Mouse (Mus musculus) hindbrain, embryonic 12.5 days (tissue): ENCODE measurements at regions not wholly inside any gene's neighbourhood (a gene's known extent, or its start where the extent isn't known, plus 50 kb on each side); places are given as distances from the start of the nearest gene placed in this dataset.
"Not testable (repeated sequence)": the region's sequence is repeated elsewhere in the genome, so short reads cannot be mapped to it uniquely, and the experiment has no call there.

Experiments
- ATAC-seq: fragments of 200-750 bp; cut with Nextera tagmentation; 2 replicates; pipeline ENCODE4 v1.8.0; 2017; ENCODE audit warnings: moderate TSS enrichment; ENCODE audit not compliant: low FRiP score
- H3K27ac ChIP-seq: fragments of 300-500 bp; sonication (generic); 2 replicates; pipeline ENCODE4 v1.5.1; 2016; ENCODE audit warnings: mild to moderate bottlenecking
- H3K27me3 ChIP-seq: fragments of 300-500 bp; sonication (generic); 2 replicates; pipeline ENCODE4 v1.6.1; 2016; ENCODE audit warnings: mild to moderate bottlenecking
- H3K36me3 ChIP-seq: fragments of 300-500 bp; sonication (generic); 2 replicates; pipeline ENCODE4 v1.6.1; 2016; ENCODE audit warnings: mild to moderate bottlenecking
- H3K4me1 ChIP-seq: fragments of 300-500 bp; sonication (generic); 2 replicates; pipeline ENCODE4 v1.6.1; 2016
- H3K4me2 ChIP-seq: fragments of 300-500 bp; sonication (generic); replicated peaks from 2 replicates; pipeline ENCODE4 v1.6.1; 2016; ENCODE audit warnings: mild to moderate bottlenecking
- H3K4me3 ChIP-seq: fragments of 300-500 bp; sonication (generic); 2 replicates; pipeline ENCODE4 v1.5.1; 2016; ENCODE audit warnings: mild to moderate bottlenecking
- H3K9ac ChIP-seq: fragments of 300-500 bp; sonication (generic); 2 replicates; pipeline ENCODE4 v1.6.1; 2016; ENCODE audit warnings: mild to moderate bottlenecking, moderate library complexity
- H3K9me3 ChIP-seq: fragments of 300-500 bp; sonication (generic); replicated peaks from 2 replicates; pipeline ENCODE4 v1.6.1; 2016; ENCODE audit warnings: mild to moderate bottlenecking
- WGBS: fragments of 180-500 bp; shearing (Covaris S2); methylation state at CpG from one replicate; pipeline ENCODE4 v1.1.7; 2016; 5-methylcytosine and 5-hydroxymethylcytosine counted together

DNA sequence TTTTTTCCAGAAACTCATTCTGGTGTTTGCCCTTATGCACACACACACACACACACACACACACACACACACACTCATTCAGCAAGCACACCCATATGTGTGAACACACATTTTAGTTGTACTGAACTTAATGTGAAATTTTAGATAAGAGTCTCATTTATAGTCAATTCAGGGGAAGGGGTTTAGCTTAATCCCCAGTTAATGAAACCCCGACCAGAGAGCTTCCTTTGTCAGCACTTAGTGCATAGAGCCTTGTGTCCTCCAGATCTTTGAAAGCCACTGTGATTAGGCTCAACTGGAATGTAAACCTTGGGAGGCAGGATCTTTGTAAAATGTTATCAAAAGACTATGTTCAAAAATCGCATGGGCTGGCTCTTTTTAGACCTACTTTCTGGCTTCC, 53.4 kb downstream of the Rps12 start:
- no peak for ATAC-seq
- H3K4me1 ChIP-seq: no peaks in the 10 kb centered on the region
- no peak overlapping the region for H3K9ac ChIP-seq
- H3K4me2 ChIP-seq: no peak overlapping the region
- H3K27me3 ChIP-seq: no peaks in the 10 kb centered on the region
- 57% methylated on average over 2 of the region's 2 CpGs for WGBS
- H3K27ac ChIP-seq: no peak overlapping the region
- H3K9me3 ChIP-seq: no peaks in the 10 kb centered on the region
- H3K36me3 ChIP-seq: no peaks in the 10 kb centered on the region
- H3K4me3 ChIP-seq: no peak overlapping the region

DNA sequence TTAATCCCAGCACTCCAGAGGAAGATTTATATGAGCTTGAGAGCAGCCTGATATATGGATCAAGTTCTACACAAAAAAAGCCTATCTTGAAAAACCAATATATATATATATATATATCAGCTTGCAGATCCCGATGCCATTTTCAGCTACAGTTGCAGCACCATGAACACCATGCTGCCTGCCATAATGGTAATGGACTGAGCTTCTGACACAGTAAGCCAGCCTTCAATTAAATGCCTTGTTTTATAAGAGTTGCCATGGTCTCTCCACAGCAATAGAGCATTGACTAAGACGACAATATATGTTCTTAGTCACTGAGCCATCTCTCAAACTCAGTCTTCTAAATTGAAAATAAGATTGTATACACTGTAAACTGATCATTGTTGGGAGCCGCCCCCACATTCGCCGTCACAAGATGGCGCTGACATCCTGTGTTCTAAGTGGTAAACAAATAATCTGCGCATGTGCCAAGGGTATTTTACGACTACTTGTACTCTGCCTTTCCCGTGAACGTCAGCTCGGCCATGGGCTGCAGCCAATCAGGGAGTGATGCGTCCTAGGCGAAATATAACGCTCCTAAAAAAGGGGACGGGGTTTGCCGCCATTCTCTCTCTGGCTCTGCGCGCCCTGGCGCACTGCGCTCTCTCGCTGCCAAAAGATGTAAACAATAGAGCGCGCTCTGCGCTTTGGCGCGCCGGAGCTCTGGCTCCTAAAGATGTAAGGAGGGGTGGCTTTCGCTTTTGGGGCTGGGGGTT, 60.9 kb downstream of the Rps12 start:
- not testable (repeated sequence) for H3K9me3 ChIP-seq, ATAC-seq, H3K27me3 ChIP-seq, H3K9ac ChIP-seq, H3K36me3 ChIP-seq, H3K4me2 ChIP-seq, H3K4me1 ChIP-seq, H3K4me3 ChIP-seq, H3K27ac ChIP-seq
- WGBS: 87% methylated on average over 28 of the region's 28 CpGs

DNA sequence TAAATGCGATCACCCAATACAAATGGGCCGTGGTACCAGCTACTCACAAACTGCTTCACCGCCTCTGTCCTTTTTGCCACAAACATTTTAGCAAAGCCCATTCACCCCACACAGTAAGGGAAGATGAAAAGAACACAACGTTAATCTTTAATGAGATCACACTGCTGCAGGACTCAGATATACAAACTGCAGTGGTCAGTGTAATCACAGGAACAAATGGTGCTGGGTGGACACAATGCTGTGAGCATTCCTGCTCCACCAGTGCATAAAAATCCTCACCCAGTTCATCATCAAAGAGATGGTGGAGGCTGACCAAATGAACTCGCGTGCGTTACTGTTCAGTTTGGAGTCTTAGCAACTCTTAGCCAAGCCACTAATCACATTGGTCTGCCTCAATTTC, 69.0 kb downstream of the Rps12 start:
- Histone ChIP-seq H3K27me3 (no peaks in the 10 kb centered on the region), H3K4me3 (no peak overlapping the region), H3K27ac (no peak overlapping the region), H3K9ac (no peak overlapping the region), H3K4me2 (no peak overlapping the region), H3K9me3 (no peaks in the 10 kb centered on the region), H3K36me3 (no peaks in the 10 kb centered on the region), H3K4me1 (0 out of 2 replicates have a peak, but pooled peaks cover 2% of the 10 kb centered on the region)
- ATAC-seq: no peak
- WGBS: 54% methylated on average over 7 of the region's 7 CpGs

DNA sequence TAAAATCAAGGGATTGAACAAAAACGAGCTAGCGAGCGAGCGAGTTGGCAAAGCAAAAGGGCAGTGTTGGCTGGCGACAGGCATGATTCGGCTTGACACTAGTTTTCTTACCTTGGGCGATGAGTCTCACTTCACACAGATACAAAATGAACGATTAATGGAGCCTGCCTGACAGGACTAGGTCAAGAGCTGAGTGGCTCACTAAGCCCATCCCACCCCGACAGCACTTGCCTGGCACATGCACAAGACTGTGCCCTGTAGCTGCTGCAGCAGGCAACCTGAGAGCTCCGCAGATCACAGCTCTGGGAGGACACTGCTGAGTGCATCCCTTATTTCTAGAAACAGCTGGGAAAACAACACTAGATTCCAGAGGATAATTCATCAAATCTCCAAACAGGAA, 71.6 kb downstream of the Rps12 start:
- H3K27ac ChIP-seq: no peak overlapping the region
- no peak overlapping the region for H3K4me3 ChIP-seq
- H3K4me1 ChIP-seq: 0 out of 2 replicates have a peak, but pooled peaks cover 2% of the 10 kb centered on the region
- 89% methylated on average over 10 of the region's 10 CpGs for WGBS
- H3K36me3 ChIP-seq: no peaks in the 10 kb centered on the region
- no peak for ATAC-seq
- no peaks in the 10 kb centered on the region for H3K27me3 ChIP-seq
- H3K9me3 ChIP-seq: no peaks in the 10 kb centered on the region
- H3K9ac ChIP-seq: no peak overlapping the region
- no peak overlapping the region for H3K4me2 ChIP-seq

DNA sequence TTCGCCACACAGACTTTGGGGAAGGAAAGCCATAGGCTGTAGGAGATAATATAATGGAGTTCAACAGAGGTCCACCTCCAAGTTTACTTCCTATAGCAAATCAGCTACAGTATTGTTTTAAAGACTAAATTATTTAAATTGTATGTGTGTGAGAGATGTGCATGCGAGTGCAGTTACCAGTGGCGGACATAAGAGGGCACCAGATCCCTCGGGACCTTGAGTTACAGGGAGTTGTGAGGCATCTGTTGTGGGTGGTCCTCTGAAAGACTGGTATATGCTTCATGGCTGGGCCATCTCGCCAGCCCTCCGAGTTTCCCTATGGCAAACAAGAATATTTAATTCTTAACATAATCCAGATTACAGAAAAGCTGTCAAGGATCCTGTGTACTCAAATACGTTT, 72.0 kb downstream of the Rps12 start:
- H3K36me3 ChIP-seq: no peaks in the 10 kb centered on the region
- H3K9ac ChIP-seq: no peak overlapping the region
- no peak overlapping the region for H3K27ac ChIP-seq
- no peak overlapping the region for H3K4me2 ChIP-seq
- H3K9me3 ChIP-seq: no peaks in the 10 kb centered on the region
- H3K4me1 ChIP-seq: 0 out of 2 replicates have a peak, but pooled peaks cover 2% of the 10 kb centered on the region
- H3K27me3 ChIP-seq: no peaks in the 10 kb centered on the region
- no peak overlapping the region for H3K4me3 ChIP-seq
- 96% methylated on average over 7 of the region's 7 CpGs for WGBS
- ATAC-seq: no peak

DNA sequence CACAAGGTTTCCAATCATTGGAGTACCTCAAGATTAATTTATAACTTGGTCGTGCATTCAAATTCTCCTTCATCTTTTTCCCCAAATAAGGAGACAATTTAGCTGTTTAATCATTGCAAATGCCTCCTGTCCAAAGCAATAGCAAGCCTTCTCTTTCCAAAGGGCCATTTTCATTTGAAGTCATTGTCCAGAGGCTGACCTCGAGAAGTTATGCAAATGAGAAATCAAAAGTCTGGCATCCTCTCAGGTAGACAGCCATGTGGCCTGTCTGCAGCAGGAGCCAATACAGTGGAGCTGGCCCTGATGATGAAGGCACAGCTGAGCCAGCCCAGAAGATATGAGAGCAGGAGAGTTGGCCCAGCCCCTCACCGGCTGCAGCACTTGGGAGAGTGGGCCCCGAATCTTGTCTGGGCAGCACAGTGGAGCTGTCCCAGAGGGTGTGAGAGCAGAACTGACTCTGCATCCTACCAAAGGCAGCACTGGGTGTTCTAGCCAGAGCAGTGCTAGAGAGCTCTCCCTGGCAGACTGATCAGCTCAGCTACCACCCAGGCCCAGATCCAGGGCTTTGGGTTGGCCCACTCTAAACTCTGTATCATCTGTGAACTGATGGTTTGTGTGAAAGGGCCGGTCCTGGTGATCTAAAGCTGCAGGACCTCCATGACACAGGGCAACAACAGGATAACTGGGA, 74.2 kb downstream of the Rps12 start:
- no peak overlapping the region for H3K9ac ChIP-seq
- H3K9me3 ChIP-seq: no peaks in the 10 kb centered on the region
- WGBS: 74% methylated on average over 5 of the region's 5 CpGs
- no peak for ATAC-seq
- no peak overlapping the region for H3K27ac ChIP-seq
- H3K4me1 ChIP-seq: no peaks in the 10 kb centered on the region
- H3K4me2 ChIP-seq: no peak overlapping the region
- no peaks in the 10 kb centered on the region for H3K27me3 ChIP-seq
- no peak overlapping the region for H3K4me3 ChIP-seq
- H3K36me3 ChIP-seq: no peaks in the 10 kb centered on the region

DNA sequence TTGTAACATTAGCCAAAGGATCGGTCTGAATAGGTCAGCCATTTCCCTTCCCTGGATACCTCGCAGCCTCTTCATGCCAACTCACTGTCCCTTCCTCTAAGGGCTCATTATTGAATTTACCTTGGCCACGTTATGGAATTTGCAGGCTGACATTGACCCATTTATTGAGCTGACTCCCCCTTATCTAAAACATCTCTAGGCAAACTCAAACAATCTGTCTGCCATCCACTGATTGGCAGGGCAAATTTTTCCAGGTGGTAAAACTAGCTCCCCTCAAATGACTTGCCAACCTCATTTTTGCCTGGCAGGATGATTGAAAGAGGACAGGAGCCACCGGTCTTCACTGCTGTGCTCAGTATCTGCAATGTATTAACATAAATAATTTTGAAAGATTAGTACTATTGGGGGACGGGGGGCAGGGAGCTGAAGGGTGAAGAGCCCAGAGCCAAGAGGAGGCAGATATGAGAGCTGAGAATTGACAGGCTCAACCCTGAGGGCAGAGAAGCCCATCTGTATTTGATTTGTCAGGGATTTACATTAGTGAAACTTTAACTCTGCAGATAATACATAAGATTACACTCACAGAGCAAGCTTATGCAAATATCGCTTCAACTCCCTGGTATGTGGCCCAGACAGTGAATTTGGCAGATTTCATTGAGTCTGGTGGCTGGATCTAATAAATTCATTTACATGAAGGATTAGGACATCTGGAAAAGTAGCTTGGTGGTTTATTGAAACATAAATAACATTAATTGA, 75.5 kb downstream of the Rps12 start:
- Histone ChIP-seq H3K9ac (no peak overlapping the region), H3K4me3 (no peak overlapping the region), H3K4me1 (no peaks in the 10 kb centered on the region), H3K9me3 (no peaks in the 10 kb centered on the region), H3K27ac (no peak overlapping the region), H3K4me2 (no peak overlapping the region), H3K36me3 (no peaks in the 10 kb centered on the region), H3K27me3 (no peaks in the 10 kb centered on the region)
- 63% methylated on average over 6 of the region's 6 CpGs for WGBS
- ATAC-seq: no peak

DNA sequence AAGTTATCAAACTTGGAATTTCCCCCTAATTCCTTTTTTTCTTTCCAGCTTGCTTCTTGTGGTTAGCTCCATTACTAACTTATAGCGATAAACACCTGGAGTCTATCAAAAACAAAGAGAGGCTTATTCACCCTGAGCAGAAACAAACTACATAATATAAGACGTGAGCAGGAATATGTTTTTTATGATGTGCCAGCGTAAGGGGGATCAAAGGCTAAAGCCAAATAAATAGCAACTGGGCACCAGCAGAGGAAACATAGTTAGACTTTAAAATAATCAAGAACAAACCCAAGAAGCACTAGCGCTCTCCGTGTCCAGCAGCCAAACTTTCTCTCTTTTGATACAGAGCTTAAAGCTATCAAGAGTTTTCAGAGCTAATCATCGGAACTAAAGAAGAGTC, 76.1 kb downstream of the Rps12 start:
- Histone ChIP-seq H3K4me2 (no peak overlapping the region), H3K9me3 (no peaks in the 10 kb centered on the region), H3K27me3 (no peaks in the 10 kb centered on the region), H3K4me3 (no peak overlapping the region), H3K9ac (no peak overlapping the region), H3K4me1 (no peaks in the 10 kb centered on the region), H3K27ac (no peak overlapping the region), H3K36me3 (no peaks in the 10 kb centered on the region)
- WGBS: 74% methylated on average over 6 of the region's 6 CpGs
- no peak for ATAC-seq

DNA sequence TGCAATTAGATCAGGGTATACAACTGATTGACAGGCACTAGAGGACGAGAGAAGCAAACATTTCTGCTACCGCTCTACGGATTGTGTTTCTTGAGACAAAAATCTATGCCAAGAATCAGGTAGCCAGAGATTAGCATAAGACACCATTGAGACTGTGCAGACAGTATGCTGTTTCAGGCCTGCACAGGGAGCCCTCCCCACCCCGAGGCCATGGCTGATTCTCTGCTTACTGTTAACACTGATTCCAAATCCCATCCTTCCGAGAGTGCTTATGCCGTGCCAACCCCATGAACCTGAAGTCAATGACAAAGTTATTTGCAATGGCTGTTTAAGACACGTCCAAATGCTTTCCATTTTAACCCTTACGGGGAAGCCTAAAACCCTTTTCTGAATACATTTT, 78.8 kb downstream of the Rps12 start:
- no peak for ATAC-seq
- H3K4me2 ChIP-seq: no peak overlapping the region
- no peak overlapping the region for H3K9ac ChIP-seq
- WGBS: 90% methylated on average over 8 of the region's 8 CpGs
- no peaks in the 10 kb centered on the region for H3K4me1 ChIP-seq
- H3K27me3 ChIP-seq: no peaks in the 10 kb centered on the region
- no peaks in the 10 kb centered on the region for H3K36me3 ChIP-seq
- H3K27ac ChIP-seq: no peak overlapping the region
- H3K4me3 ChIP-seq: no peak overlapping the region
- no peaks in the 10 kb centered on the region for H3K9me3 ChIP-seq

DNA sequence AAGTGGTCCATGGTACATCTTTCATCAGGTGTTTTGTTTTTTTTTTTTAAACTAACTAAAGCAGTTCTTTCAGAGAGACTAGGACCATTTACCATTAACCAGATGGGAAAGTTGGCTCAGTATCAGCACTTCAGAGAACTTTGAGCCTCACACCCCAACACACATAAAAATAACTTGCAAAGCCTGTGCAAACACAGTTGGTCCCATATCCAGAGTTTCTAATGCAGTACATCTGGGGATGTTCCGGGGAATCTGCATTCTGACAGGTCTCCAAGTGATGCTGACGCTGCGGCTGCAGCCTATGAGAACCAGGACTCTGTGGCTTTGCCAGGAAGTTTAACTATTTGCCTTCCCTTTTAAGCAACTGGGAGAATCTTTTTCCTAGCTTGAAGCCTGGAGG, 79.9 kb downstream of the Rps12 start:
- H3K27ac ChIP-seq: no peak overlapping the region
- no peak overlapping the region for H3K4me3 ChIP-seq
- WGBS: 71% methylated on average over 3 of the region's 3 CpGs
- no peak for ATAC-seq
- H3K4me1 ChIP-seq: no peaks in the 10 kb centered on the region
- no peaks in the 10 kb centered on the region for H3K36me3 ChIP-seq
- no peaks in the 10 kb centered on the region for H3K9me3 ChIP-seq
- H3K9ac ChIP-seq: no peak overlapping the region
- H3K4me2 ChIP-seq: no peak overlapping the region
- H3K27me3 ChIP-seq: no peaks in the 10 kb centered on the region

DNA sequence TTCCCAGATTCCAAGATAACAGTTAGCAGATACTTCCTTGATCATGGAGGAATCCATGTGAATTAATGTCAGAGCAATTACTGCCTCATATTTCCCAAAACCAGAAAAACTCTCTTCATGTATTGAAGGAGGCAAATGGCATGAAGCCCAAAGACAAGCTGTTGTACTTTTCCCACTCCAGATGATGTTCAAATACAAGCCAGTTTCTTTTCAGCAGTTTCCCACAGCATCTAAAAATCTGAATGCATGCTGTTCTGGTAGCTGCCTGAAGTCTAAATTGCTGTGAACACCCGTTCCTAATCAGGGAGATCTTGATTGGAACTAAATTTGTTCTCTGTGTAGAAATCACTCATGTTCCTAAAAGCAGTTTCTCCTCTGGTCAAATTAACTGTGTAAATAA, 83.0 kb downstream of the Rps12 start:
- Histone ChIP-seq H3K27ac (no peak overlapping the region), H3K36me3 (no peaks in the 10 kb centered on the region), H3K4me2 (no peak overlapping the region), H3K4me3 (no peak overlapping the region), H3K27me3 (no peaks in the 10 kb centered on the region), H3K9me3 (no peaks in the 10 kb centered on the region), H3K9ac (no peak overlapping the region), H3K4me1 (no peaks in the 10 kb centered on the region)
- ATAC-seq: no peak
- WGBS: 83% methylated on average over 1 of the region's 1 CpGs

DNA sequence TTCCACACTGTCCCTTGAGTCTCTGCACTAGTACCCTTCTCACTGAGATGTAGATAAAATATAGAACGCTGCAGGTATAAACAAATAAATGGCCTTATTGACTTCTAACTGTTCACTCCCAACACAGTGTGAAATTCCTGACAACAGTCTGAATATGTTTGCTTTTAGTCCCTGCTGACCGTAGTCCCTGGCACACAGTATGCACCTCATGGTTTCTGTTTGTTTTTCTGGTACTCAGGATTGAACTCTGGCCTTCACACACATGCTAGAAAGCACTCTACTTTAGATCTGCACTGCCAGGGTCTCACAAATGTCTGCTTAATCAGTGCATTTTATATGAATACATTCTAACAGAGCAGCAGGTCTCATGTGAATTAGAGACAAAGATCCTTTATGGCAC, 95.8 kb downstream of the Rps12 start:
- WGBS: 70% methylated on average over 2 of the region's 2 CpGs
- H3K4me3 ChIP-seq: no peak overlapping the region
- no peaks in the 10 kb centered on the region for H3K9me3 ChIP-seq
- H3K27ac ChIP-seq: no peak overlapping the region
- no peaks in the 10 kb centered on the region for H3K27me3 ChIP-seq
- no peak for ATAC-seq
- H3K4me2 ChIP-seq: no peak overlapping the region
- H3K36me3 ChIP-seq: no peaks in the 10 kb centered on the region
- no peaks in the 10 kb centered on the region for H3K4me1 ChIP-seq
- no peak overlapping the region for H3K9ac ChIP-seq
